Mouse (Mus musculus) CH12.LX (cell line): ENCODE measurements around the gene Pgd.

Source experiments
- CTCF ChIP-seq, 2 experiments: IDR thresholded peaks in 1 of 2; conservative IDR thresholded peaks in 1 of 2; 2 replicates each; pipeline ENCODE4 v1.5.1; 2011 to 2012; ENCODE audit warnings: low read depth in 2 of 2, low read length in 2 of 2, improper control_type of control experiment in 1 of 2, inconsistent platforms in 1 of 2, mild to moderate bottlenecking in 1 of 2, moderate library complexity in 1 of 2
- MAX ChIP-seq: IDR thresholded peaks from 2 replicates; pipeline ENCODE4 v1.6.1; 2011; ENCODE audit warnings: low read length, improper control_type of control experiment
- MAZ ChIP-seq: IDR thresholded peaks from 2 replicates; pipeline ENCODE4 v1.6.1; 2012; ENCODE audit warnings: low read depth, mild to moderate bottlenecking, inconsistent platforms, low read length, improper control_type of control experiment, moderate library complexity
- POLR2A ChIP-seq: IDR thresholded peaks from 2 replicates; pipeline ENCODE4 v1.6.1; 2011; ENCODE audit warnings: low read depth, mild to moderate bottlenecking, improper control_type of control experiment, low read length
- ZC3H11A ChIP-seq: IDR thresholded peaks from 2 replicates; pipeline ENCODE4 v1.6.1; 2012; ENCODE audit warnings: low read depth, mild to moderate bottlenecking, inconsistent platforms, low read length, improper control_type of control experiment

- no peak for TF ChIP-seq CTCF (conservative IDR thresholded peaks at IDR 0.05 in 1 of 2, IDR thresholded peaks at IDR 0.05 in 1 of 2; ENCODE audit: low read depth in 2 of 2, low read length in 2 of 2)
- no peak for TF ChIP-seq MAX
- no peak for TF ChIP-seq MAZ
- no peak for TF ChIP-seq POLR2A
- TF ChIP-seq ZC3H11A, result no peak
These were observed 43.1 kb downstream of the Pgd start for GRCm38 (mm10) chr4:149123432-149123831.
